In the genomic region with DNA sequence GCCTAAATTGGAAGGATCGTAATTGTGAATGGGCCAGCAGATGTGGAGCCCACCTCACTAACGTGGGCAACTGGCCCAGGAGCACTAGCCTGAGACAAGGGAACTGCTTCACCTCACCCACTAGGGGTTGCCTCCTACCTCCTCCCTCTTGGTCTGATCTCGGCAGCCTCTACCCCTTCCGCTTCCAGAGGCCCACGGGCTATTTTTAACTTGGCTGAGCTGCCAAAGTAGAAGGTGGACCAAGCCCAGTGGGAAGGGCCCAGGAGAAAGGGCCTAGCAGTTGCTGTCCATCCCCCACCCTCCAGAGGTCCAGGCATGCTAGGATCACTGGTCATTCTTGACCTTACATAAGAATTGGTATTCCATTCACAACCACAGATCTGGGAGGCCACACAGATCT, we compare ENCODE assay signal across 9 mouse cellular contexts. TPM values are rescaled to one million over a fixed set of nuclear protein-coding genes. Genes with fewer than 3 reads are reported as not detected.
DNase-seq lines count a peak whose midpoint lies in the region; ATAC-seq lines count a peak whose summit lies in the region.
"Had no signal": no experiment of that assay in that cellular context is flagged by ENCODE, and none has a peak within 500 bp of the region (broad histone marks: within the 10 kb centered on the region; RNA-seq: fewer than 3 reads in every experiment).

No protein-coding gene starts in this region.

- peak overlapping the region; percentile 63; the same call in 1 of the 2 replicates for H3K27ac ChIP-seq in kidney, embryonic 16.5 days (ENCODE audit: low read length)
- no peak overlapping the region for H3K27ac ChIP-seq in midbrain, embryonic 16.5 days (ENCODE audit: low read length)
- H3K27ac ChIP-seq: limb, embryonic 13.5 days had no signal

- H3K9me3 ChIP-seq in kidney, embryonic 16.5 days (ENCODE audit: low read length): no peaks in the 10 kb centered on the region
- no peaks in the 10 kb centered on the region for H3K9me3 ChIP-seq in megakaryocyte, embryonic 14.5 days
- H3K9me3 ChIP-seq in midbrain, embryonic 16.5 days (replicated peaks; ENCODE audit: control insufficient read depth, low read length, poor library complexity, severe bottlenecking): no peaks in the 10 kb centered on the region
- H3K9me3 ChIP-seq: limb, embryonic 13.5 days had no signal

- H3K27me3 ChIP-seq in kidney, embryonic 16.5 days (ENCODE audit: insufficient read depth, low read length): no peaks in the 10 kb centered on the region
- H3K27me3 ChIP-seq in megakaryocyte, embryonic 14.5 days (replicated peaks): peaks cover 41% of the 10 kb centered on the region
- H3K27me3 ChIP-seq in midbrain, embryonic 16.5 days (ENCODE audit: control insufficient read depth, insufficient read depth, low read depth, low read length): no peaks in the 10 kb centered on the region
- H3K27me3 ChIP-seq: limb, embryonic 13.5 days had no signal

- WGBS in kidney, embryonic 16.5 days: 30% methylated on average over 5 of the region's 5 CpGs
- WGBS in midbrain, embryonic 16.5 days: 58% methylated on average over 5 of the region's 5 CpGs

- peak; percentile 52 for DNase-seq in cerebellum, adult 11-12 months
- no peak for DNase-seq in cerebellum, adult 18-20 months
- peak; percentile 75 to 91 for DNase-seq in heart, adult 18-20 months
- DNase-seq in layer of hippocampus, postnatal 14 days (ENCODE audit: low spot score in 2 of 2): no peak
- DNase-seq in spleen, postnatal 14 days (ENCODE audit: low spot score in 2 of 2): no peak

- no peak overlapping the region for H3K9ac ChIP-seq in kidney, embryonic 16.5 days (replicated peaks; ENCODE audit: low read length)
- no peak overlapping the region for H3K9ac ChIP-seq in midbrain, embryonic 16.5 days (ENCODE audit: low read depth, low read length)
- H3K9ac ChIP-seq: limb, embryonic 13.5 days had no signal

- H3K36me3 ChIP-seq in kidney, embryonic 16.5 days (ENCODE audit: insufficient read depth, low read length): no peaks in the 10 kb centered on the region
- H3K36me3 ChIP-seq in megakaryocyte, embryonic 14.5 days (replicated peaks; ENCODE audit: low read length): no peaks in the 10 kb centered on the region
- no peaks in the 10 kb centered on the region for H3K36me3 ChIP-seq in midbrain, embryonic 16.5 days (ENCODE audit: control insufficient read depth, insufficient read depth, low read length)
- H3K36me3 ChIP-seq: limb, embryonic 13.5 days had no signal

- no peak overlapping the region for H3K4me2 ChIP-seq in kidney, embryonic 16.5 days (replicated peaks; ENCODE audit: low read depth, low read length)
- no peak overlapping the region for H3K4me2 ChIP-seq in midbrain, embryonic 16.5 days (ENCODE audit: low read length)
- H3K4me2 ChIP-seq: limb, embryonic 13.5 days had no signal

- H3K4me3 ChIP-seq in kidney, embryonic 16.5 days (ENCODE audit: low read length): no peak overlapping the region
- H3K4me3 ChIP-seq in megakaryocyte, embryonic 14.5 days (replicated peaks): peak overlapping the region; percentile 83
- H3K4me3 ChIP-seq in midbrain, embryonic 16.5 days (ENCODE audit: low read depth, low read length): no peak overlapping the region
- H3K4me3 ChIP-seq: limb, embryonic 13.5 days had no signal

- peaks cover 9% of the 10 kb centered on the region; the same call in 1 of the 2 replicates for H3K4me1 ChIP-seq in kidney, embryonic 16.5 days (ENCODE audit: insufficient read depth, low read length)
- H3K4me1 ChIP-seq in megakaryocyte, embryonic 14.5 days: peaks cover 54% of the 10 kb centered on the region
- no peaks in the 10 kb centered on the region for H3K4me1 ChIP-seq in midbrain, embryonic 16.5 days (ENCODE audit: control insufficient read depth, insufficient read depth, low read length)

- peak; percentile 71 for ATAC-seq in kidney, embryonic 16.5 days (ENCODE audit: low FRiP score, low TSS enrichment)
- no peak for ATAC-seq in midbrain, embryonic 16.5 days

RNA-seq across cellular contexts. Expression of gene Zbtb46, which starts 12.0 kb away (rescaled TPM):
- 10 to 100 TPM in 1 of 2 experiments, 1 to 10 TPM in 1; 9.4 to 11.2 TPM for total RNA-seq in heart, adult 18-20 months (2021)
- polyA plus RNA-seq in kidney, embryonic 16.5 days (2015; fragmentation: Nextera tagmentation; extraction: Ambion mirVana): 26.2 and 30.5 TPM in 2 replicates
- 0.16 TPM in 1 of 2 replicates, not detected in the other for polyA plus RNA-seq in megakaryocyte, embryonic 14.5 days (2012; ENCODE audit: insufficient read depth, low replicate concordance)
- total RNA-seq in layer of hippocampus, postnatal 14 days (2021): 10 to 100 TPM; 11.2 to 14.0 TPM
- polyA plus RNA-seq in midbrain, embryonic 16.5 days (2015; fragmentation: Nextera tagmentation; extraction: Ambion mirVana): 21.6 and 26.2 TPM in 2 replicates

RNA-seq across cellular contexts. Expression of gene Abhd16b, which starts 21.8 kb away (rescaled TPM):
- not detected for total RNA-seq in heart, adult 18-20 months (2021)
- polyA plus RNA-seq in kidney, embryonic 16.5 days (2015; fragmentation: Nextera tagmentation; extraction: Ambion mirVana): 0.15 and 0.20 TPM in 2 replicates
- polyA plus RNA-seq in megakaryocyte, embryonic 14.5 days (2012; ENCODE audit: insufficient read depth, low replicate concordance): not detected in 2 replicates
- not detected for total RNA-seq in layer of hippocampus, postnatal 14 days (2021)
- not detected in 2 replicates for polyA plus RNA-seq in midbrain, embryonic 16.5 days (2015; fragmentation: Nextera tagmentation; extraction: Ambion mirVana)

RNA-seq across cellular contexts. Expression of gene Tpd52l2, which starts 25.7 kb away (rescaled TPM):
- total RNA-seq in heart, adult 18-20 months (2021): 10 to 100 TPM; 63.9 to 65.2 TPM
- 168 and 172 TPM in 2 replicates for polyA plus RNA-seq in kidney, embryonic 16.5 days (2015; fragmentation: Nextera tagmentation; extraction: Ambion mirVana)
- 7.5 and 38.2 TPM in 2 replicates for polyA plus RNA-seq in megakaryocyte, embryonic 14.5 days (2012; ENCODE audit: insufficient read depth, low replicate concordance)
- total RNA-seq in layer of hippocampus, postnatal 14 days (2021): 10 to 100 TPM; 74.8 to 76.4 TPM
- polyA plus RNA-seq in midbrain, embryonic 16.5 days (2015; fragmentation: Nextera tagmentation; extraction: Ambion mirVana): 105 and 109 TPM in 2 replicates

RNA-seq across cellular contexts. Expression of gene Dnajc5, which starts 49.0 kb away (rescaled TPM):
- 10 to 100 TPM; 59.0 to 64.0 TPM for total RNA-seq in heart, adult 18-20 months (2021)
- 91.7 and 100 TPM in 2 replicates for polyA plus RNA-seq in kidney, embryonic 16.5 days (2015; fragmentation: Nextera tagmentation; extraction: Ambion mirVana)
- 10.4 and 13.9 TPM in 2 replicates for polyA plus RNA-seq in megakaryocyte, embryonic 14.5 days (2012; ENCODE audit: insufficient read depth, low replicate concordance)
- 100 to 1,000 TPM; 271 to 275 TPM for total RNA-seq in layer of hippocampus, postnatal 14 days (2021)
- polyA plus RNA-seq in midbrain, embryonic 16.5 days (2015; fragmentation: Nextera tagmentation; extraction: Ambion mirVana): 291 and 302 TPM in 2 replicates

Comparison
In these comparisons a context has a peak if more than half of its experiments do, and no peak if none do; other contexts are left out.
1. DNase-seq: peak in cerebellum, adult 11-12 months (single experiment) and heart, adult 18-20 months (2 of 2); none in cerebellum, adult 18-20 months (0 of 2), layer of hippocampus, postnatal 14 days (0 of 2) and spleen, postnatal 14 days (0 of 2).
2. RNA of gene Zbtb46, which starts 12.0 kb away (polyA plus RNA-seq): 26.2 to 30.5 TPM in kidney, embryonic 16.5 days and 21.6 to 26.2 TPM in midbrain, embryonic 16.5 days; 0.16 TPM in megakaryocyte, embryonic 14.5 days; every median in the first group is over 10 times any median in the second.